Mouse (Mus musculus): ENCODE measurements around the gene Fosl2.
"Not testable (repeated sequence)": the region's sequence is repeated elsewhere in the genome, so short reads cannot be mapped to it uniquely, and the experiment has no call there.

Fosl2 gene

DNA sequence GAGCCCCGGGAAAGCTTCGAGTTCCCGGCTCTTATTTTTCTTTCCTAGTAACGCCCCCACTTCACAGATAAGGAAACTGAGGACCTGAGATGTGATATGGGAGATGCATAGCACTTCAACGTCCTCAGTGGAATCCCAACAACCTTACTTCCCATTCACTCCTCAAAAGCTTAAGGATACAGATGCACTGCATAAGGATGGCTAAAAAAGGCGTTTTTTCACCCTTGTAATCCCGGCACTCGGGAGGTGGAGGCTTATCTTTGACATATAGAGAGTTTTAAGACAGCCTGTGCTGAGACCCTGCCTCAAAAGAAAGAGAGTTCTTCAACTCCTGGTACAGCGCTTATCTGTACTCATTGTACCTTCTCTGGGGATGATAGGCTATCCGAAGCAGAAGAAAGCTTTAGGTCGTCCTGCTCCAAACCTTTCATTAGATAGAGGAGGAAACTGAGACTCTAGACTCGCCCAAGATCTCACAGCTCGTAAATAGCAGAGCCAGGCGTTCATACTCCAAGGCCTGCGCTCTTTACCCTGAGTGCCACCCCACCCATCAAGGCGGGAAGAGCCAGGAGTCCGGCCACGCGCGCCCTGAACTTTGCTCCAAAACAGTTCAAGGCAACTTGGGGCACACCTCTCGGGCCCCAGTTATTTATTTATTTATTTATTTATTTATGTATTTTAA is 1.4 kb upstream of the Fosl2 start:
- DNase-seq, result peak; percentile 58

DNA sequence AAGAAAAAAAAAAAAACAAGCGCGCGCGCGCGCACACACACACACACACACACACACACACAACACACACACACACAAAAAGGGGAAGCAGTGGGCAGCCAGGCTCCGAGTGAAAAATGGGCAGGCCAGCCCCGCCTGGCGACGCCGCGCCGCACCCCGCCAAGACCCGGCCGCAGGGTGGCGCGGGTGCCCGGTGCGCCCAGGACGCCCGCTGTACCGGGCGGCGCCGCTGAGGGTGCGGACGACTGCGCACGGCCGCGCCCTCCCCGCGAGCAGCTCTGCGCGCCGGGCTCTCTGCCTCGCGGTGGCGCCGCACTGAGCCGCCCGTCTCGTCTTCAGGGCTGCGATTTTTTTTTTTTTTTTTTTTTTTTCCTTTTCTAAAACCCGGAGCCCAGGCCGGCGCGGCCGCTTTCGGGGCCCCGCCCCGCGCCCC is 682 bp upstream of the Fosl2 start:
- DNase-seq, result peak; percentile 87

DNA sequence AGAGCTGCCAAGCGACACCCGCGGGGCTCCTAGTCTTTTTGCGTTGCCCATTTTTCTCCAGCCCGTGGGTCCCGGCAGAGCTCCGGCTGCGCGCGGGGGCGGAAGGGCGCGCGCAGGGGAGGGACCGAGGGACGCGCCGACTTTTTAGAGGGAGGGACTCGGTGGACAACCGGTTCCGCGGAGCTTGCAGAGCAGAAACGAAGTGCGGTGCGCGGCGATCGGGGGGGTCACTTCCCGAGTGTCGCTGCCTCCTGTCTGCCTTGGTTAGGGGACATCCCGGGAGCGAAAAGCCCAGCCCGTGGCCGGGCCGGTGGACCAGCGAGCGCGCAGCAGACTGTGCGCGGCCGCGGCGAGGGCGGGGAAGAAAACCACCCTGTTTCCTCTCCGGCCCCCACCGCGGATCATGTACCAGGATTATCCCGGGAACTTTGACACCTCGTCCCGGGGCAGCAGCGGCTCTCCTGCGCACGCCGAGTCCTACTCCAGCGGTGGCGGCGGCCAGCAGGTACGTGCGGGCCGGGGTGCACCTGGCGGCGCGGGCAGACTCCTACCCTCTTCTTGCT is 781 bp downstream of the Fosl2 start:
- DNase-seq, result peak; percentile 87

DNA sequence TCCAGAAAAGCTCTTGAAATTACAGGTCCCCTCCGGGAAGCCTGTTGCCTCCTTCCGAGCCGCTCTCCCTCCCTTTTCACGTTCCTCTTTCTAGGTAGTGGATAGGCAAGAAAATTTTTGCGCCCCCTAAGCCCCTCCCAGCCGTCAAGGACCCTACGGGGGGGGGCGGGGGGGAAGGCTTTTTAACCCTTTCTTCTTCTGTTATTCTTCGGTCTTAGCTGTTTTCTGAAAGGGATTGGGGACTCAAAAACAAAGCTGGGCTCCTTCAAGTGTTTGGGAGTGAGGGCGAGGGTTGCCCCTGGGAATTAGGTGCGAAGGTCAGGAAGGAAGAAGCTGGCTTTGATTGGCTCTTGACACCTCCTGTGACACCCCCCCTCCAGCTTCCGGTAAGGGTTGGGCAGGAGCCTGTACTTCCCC is 1.5 kb downstream of the Fosl2 start:
- peak; percentile 71 for DNase-seq

DNA sequence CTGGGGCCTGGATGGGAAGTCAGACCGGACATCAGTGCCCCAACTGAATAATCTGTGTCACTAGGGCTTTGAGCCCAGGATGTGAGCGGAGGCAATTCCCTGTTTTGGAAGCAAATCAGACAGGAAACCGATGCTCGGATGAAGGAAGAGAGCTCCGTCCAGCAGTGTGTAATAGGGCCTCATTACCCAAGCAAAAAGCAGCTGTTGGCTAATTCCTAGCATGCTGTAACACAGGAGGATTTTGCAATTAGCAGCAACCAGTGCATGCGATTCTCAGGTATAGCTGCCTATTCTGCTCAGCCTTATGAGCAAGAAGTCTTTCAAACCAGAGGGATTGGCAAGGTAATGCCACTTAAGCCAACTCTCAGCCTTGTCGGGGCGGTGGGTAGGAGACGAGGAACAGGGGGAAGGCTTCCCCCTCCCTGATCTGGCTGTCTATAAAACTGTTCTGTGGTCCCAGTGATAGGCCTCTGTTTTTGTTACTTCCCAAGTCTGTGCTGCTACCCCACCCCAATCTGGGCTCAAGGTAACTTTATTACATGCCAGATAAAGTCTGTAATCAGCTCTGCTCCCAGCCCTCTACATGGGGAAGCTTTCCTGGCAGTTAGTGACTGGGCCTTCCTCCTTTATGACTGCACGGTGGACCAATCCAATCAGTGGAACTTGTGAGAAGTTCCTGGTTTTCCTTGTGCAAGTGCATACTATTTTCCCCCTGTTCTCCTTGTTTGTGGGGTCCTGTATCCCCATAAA is 3.0 kb downstream of the Fosl2 start:
- peak; percentile 71 for DNase-seq

DNA sequence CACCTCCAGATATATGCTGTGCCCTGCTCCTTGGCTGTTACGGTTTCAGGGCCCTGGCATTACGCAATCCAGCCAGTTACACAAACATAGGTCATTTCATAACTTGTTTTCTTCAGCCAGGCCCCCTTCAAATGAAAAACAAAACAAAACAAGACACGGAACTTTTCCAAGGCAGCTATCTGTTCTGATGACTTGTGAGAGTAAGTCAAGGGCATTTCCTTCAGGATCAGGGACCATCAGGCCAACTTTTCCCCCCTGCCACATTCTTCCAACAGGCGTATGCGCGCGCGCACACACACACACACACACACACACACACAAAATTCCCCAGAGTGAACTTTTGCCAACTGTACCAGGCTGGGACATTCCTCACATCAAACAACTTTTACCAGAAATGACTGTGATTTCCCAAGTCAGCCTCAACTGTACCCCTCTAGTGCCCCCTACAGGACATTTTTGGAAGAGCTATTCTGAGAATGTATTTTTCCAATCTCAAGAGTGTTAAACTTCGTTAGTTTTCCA is 4.0 kb downstream of the Fosl2 start:
- DNase-seq, result peak; percentile 81

DNA sequence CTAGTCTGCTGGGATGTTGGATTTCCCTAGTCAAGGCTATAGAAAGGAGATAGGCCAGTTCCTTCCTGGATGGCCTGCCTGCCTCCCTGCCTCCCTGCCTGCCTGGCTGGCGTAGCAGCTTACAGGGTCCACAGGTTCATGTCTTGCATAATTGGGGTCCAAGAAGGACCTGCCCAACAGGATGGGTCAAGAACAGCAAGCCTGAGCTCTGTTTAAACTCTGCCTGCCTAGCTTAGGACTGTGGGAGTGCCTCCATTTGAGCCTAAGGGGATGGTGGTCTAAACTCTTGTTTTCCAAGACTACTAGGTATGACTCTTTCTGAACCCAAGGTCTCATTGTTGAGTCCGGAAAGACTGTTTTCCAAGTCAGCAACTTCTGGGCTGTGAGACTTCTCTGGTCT is 6.3 kb downstream of the Fosl2 start:
- no peak for DNase-seq

DNA sequence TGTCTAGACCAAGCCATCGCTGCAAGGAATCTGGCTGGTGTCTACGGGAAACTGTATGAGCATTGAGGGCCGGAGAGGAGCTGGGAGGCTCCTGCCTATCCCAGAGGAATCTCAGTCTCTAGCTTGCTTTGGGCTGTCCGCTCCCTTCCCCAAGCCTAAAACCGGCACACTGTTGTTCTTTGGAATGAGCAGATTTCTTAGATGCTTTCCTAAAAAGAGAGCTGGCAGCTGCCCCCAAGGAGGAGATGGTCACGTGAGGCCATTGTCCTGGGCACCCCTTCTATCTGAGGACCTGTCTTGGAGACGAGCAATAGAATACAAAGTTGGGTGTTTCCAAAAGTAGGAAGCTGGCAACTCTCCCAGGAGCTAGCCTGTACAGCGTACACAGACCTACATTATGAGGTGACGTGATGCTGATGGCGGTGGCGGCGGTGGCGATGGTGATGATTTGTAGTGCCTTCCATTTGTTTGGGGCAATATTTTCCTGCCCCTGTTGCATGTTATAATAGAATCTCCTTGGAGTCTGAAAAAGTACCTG is 7.9 kb downstream of the Fosl2 start:
- no peak for DNase-seq

DNA sequence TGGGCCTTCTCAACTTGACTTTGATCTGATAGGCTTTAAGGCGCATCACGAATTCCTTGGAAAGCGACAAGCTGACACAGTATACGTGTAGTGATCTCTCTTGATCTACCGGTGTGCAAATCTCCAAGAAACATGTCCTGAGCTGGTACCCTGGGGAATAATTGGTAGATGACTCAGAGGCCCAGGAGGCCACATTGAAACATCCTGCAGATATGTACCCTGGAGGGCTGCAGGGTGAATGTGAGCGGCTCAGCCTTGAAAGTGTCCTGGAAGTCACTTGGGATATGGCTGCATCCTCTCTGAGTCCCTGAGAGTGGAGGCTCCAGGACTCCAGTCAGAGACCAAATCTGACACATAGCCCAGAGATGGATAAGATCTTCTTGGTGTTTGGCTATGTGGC is 10.7 kb downstream of the Fosl2 start:
- DNase-seq, result no peak

DNA sequence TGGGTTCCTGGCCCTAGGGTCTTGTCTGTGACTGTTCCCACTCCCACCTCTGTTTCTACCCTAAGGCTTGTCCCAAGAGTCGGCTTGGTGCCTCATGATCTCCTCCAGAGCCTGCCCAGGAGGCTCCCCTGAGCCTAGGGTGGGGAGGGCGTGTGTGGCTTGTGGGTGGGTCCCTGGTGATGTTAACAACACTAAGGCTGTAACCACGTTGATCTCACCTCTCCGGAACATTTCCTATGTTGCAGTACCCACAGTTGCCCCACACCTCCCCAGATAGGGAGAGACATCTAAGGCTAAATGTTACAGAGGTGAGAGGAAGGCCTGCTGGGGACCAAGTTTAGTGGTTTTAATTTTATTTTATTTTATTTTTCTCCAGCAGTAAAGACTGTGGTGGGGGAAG is 13.0 kb downstream of the Fosl2 start:
- no peak for DNase-seq

DNA sequence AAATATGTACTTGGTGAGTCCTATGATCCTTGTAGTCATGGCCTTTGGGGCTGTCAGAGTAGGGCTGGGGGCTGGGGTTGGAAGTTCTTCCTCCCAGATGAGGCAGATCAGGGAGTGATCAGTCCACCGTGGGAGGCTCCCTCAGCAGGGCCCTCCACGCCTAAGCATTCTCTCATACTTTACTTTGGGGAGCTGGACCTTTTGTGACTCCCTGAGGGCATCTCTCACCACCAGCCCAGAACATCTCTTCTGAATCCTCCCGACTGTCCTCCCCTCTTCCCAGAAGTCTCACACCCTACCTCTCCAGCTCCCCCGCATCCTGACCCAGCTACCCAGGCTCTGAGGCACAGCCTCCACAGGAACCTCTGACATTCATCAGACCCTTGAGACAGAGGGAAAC is 15.6 kb downstream of the Fosl2 start:
- DNase-seq, result no peak

DNA sequence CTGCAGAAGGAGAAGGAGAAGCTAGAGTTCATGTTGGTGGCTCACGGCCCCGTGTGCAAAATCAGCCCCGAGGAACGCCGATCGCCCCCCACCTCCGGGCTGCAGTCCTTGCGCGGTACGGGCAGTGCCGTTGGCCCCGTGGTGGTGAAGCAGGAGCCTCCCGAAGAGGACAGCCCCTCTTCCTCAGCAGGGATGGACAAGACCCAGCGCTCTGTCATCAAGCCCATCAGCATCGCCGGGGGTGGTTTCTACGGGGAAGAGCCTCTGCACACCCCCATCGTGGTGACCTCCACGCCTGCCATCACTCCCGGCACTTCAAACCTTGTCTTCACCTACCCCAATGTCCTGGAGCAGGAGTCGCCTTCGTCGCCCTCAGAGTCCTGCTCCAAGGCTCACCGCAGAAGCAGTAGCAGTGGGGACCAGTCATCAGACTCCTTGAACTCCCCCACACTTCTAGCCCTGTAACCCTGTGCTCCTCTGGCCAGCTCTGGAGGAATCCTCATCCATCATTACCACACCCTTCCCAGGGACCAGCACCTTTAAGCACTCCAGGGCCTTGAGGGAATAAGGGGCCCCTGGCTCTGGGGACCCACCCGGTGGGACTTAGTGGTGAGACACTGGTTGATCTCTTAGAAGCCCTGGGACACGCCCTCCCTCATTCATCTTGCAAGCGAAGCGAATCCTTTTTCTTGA is 17.3 kb downstream of the Fosl2 start:
- no peak for DNase-seq

DNA sequence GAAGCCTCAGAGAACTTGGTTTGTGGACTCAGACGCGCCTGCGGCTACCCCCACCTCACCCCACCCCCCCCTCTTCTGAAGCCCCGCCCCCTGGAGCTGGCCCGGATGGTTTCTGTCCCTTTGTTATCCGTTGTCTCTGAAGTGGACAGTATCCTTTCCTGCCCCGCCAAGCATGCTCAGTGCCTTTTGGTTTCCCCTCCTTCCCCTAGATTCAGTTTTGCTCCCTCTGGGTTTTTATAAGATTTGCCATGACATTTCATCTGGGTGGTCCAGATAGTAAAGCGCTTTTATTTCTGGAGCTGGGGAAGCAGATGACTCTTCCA is 17.8 kb downstream of the Fosl2 start:
- no peak for DNase-seq

DNA sequence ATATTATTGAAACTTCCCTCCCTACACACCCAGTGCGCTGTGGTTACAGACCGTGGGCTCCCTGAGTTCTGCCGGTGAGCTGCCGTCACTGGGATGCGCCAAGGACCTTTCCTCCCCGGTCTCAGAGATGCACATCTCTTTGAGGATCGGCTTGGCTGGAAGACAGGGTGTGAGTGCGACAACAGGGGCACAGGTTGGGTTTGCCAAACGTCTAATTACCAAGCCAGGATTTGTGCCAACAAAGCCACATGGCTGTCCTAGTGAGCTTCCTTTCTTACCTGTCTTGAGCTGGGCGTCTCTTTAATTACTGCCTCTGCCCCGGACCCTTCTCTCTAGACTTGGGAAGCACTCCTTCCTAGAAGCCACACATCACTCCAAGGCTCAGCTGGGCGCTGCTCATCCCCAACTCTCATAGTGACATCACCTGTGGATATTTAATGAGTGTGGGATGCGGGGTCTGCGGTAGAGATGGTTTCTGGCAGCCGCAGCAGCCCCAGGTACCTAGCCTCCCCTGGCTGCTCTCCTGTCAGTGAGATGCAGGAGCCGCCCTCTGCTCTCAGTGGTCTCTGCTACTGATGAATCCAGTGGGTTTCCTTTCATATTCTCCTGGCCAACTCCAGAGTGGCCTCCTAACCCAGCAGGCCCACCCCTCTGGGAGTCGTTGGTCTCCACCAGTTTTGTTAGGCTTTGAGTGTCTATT is 18.3 kb downstream of the Fosl2 start:
- DNase-seq, result no peak

DNA sequence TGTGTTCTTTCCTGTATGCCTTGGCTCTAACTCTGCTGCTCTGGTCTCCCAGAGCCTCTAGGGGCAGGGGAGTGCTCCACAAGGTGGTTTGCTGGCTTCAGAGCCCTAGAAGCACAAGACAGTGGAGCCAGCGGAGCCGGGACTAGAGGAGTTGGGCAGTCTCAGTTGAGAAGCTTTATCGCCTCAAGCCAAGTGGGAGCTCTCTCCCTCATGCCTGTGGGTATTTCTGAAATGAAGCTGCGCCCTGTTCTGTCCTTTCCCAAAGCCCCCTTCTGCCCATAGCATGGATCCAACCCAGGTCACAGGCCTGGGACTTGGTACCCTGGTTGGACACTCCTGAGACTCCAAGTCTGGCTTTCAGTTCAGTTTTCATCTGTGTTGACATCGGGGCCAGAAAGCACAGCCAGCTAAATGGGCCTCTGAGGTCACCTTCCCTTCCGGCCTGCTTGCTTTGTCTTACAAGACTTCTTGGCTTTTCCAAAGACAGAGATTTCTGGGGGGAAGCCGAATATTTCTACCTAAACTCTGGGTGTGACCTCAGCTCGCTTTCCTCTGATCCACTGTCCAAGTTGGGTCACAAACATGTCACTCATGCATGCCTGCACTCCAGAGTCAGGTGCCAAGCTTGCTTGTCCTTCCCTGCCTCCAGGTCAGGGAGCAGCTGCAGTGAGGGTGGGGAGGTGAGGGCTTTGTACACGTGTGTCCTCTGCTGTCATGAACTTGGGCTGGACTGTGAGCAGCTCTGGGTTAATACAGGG is 19.5 kb downstream of the Fosl2 start:
- peak; percentile 45 for DNase-seq

DNA sequence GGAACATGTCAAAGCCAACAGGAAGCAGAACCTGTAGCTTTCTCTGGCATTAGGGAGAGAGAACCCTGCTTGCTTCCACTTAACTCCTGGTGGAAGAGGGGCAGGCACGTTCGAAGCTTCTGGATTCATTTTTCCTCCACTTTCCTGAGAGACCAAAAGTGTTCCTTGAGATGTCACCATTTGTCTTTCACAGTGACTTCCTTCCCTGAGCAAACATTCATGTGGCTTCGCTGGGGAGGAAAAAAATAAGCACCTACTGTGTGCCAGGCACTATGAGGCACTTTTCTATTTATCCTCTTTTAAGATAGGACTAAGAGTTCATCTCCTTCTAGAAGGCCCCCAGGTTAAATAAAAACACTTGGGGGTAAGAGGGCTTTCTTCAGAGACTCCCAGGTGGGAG is 20.3 kb downstream of the Fosl2 start:
- DNase-seq, result no peak

DNA sequence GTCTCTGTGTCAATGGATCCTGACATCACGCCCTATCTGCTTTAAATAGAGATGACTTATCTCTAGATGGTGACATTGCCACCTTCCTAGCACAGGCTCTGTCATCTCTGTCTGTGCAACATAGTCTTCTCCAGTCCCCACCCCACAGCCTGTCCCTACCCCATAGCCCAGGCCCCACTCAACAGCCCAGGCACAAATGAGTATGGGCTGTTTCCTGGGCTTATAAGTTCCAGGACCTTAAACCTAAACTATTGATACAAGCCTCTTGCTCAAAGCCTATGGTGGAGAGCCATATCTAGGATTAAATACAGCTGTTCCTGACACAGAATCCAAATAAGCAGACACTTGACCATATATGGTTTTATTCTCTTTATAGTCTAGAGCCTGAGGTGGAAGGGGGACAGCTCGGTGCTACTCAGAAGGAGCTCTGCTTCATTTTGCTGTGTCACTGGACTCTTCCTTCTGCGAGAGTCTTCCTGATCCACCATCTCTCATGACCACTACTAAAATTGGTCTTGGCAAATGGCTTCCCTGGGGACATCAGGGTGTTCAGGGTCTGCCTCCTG is 28.0 kb downstream of the Fosl2 start:
- no peak for DNase-seq

DNA sequence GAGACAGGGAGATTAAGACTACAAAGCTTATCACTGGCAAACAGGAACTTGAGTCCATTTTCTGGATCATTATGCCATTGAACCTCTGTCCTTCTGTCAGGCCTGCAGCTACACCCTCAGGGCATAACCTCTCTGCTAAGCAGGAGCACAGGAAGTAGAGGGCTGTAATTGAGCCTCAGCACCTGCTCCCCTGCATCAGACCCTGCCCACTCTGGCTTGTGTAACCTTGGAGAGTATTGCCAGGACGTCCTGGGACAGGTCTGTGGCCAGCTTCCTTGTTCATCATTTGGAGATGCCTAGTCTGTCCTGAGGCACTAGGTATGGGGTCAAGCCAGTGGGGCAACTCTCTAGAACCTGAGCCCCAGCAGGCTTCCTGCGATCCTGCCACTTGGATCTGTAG is 36.6 kb downstream of the Fosl2 start:
- no peak for DNase-seq

DNA sequence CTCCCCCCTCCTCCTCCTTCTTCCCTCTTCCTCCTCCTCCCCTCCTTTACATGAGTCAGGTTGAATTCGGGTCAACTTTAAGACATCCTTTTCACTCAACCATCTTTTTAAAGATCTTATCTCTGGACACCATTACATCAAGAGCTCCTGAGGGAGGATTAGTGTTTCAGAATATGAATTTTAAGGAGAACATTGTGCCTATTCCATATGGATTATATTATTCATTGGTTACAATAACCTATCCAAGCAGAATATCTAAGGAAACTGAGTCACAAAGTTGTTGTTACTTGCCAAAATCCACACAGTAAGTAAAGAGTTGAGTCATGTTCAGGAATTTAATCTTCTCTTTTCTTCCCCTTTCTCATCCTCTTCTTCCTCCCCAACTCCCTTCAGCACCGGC is 41.2 kb downstream of the Fosl2 start:
- DNase-seq, result no peak

DNA sequence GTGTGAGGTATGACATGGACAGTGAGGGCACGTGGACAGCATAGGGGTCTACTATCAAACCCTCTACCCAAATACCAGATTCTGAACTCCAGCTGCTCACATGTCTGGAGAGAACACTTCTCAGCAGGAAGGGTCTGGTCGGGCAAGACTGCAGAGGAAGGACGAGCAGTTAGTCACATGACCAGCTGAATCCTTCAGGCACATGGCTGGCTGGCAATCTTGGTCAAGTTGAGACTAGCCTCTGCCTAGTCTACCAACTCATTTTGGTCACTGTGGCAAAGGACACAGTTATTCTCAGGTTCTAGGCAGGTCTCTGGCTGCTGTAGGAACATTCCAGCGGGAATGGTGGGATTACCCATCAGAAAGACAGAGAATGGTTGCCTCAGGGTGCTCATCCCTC is 42.1 kb downstream of the Fosl2 start:
- no peak for DNase-seq

DNA sequence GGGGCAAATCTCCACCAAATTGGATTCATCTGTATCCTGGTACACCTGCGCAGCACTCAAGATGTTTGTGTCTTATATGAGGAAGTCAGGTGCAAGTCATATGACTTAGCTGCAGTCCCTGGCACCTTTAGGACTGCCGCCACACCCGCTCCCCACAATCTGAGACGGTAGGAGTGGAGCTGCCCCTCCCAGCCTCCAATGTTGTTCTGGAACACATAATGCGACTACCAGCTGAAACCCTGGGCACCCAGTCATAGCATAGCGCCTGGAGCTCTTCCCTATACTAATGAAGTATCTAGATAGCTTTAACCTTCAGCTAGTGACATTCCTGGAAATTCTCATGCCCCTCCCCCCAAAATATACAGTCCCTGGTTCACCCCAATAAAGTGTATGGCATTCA is 43.1 kb downstream of the Fosl2 start:
- not testable (repeated sequence) for DNase-seq

Data from kidney, postnatal 14 days (tissue).